Mouse (Mus musculus) subcutaneous adipose tissue, adult 2 months (tissue): Measurements from ENCODE around the gene Ccdc18. TPM values are rescaled to one million over a fixed set of nuclear protein-coding genes. Genes with fewer than 3 reads are reported as not detected.

Experiments
- polyA plus RNA-seq: library from polyadenylated mRNA; depleted of rRNA; stranded (reverse); fragments of >200 nt; gene quantifications from 2 replicates; pipeline ENCODE4 v1.2.3, GENCODE M21; 2012; ENCODE audit warnings: low replicate concordance; rRNA removed

The Ccdc18 gene
- 0.08 TPM in 1 of 2 replicates, not detected in the other for polyA plus RNA-seq

DNA sequence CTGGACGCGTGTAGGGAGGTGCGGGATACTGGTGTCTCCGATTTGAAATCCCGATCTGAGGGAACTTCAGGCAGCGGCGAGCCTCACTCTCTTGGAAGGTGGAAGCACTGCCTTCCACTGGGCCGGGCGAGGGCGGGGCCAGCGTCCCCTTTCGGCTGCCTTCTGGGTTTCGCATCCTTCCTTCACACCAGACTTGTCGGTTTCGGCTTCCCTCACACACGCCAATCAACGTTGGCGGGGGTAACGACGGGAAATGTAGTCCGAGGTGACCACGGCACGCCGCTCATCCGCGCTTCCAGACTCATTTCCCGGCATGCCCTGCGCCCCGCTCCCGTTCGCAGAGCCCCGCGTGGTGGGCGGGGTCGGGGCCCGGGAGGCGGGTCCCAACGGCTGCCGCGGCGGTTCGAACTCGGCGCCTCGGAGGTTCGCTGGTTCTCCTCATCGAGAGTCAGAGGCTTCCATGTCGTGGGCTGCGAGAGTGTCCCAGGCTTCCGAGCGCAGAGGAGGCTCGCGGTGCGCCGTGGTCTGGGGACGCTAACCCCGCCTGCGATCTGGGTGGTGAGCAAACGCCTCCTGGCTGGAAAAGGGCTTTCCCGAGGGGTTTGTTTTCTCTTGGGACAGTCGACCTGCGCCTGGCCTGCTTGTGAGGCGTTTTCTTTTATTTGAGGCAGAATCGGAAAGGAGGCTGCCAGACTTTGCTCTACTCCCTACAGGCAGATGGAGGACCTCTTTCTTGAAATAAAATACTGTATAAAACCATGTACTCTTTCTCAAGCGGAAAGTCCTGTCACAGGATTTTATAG, at the start of gene Ccdc18, which contains the start of gene Tmed5:
Gene Ccdc18 (plus strand): TSS at position 435 of the 803 bp plus-strand sequence.
Gene Tmed5 (minus strand): TSS at position 180 of the 803 bp plus-strand sequence.

DNA sequence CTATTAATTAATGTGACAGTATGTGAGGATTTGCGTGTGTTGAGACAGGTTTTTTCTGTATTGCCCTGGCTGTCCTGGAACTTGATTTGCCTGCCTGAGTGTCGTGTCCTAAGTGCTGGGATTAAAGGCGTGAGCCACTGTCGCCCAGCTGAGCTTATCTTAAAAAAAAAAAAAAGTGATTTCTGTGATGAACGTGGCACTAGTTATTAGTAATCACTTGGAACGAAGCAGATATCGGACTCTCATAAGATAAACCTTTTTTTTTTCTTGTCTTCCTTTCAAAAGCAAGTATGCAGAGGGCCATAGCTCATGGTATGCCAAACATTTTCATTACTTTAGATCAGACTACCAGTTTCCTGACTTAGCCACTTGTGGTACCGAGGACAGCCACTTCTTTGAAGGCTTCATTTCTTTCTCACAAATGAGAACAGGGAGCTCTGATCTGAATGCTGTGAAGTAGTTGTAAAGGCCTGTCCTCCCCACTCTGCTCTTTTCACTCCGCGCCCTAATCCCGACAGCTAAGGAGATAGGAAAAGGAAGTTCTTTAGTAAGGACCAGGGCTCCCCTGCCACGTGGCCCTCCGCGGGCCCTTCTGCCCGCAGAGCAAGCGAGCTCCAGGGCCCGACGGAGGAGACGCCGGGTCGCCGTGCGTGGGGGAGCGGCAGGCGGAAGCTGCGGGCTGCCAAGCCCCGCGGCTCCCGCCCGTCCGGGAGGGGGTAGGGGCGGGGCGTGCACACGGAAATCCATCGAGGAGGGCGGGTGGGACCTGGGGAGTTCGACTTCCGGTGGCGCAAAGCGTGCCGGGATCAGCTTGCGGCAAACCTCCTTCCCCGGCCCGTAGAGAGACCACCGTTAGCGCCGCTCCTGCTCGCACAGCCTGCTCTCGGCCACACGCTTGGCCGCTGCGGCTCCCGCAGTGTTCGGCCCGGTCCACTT, 135.7 kb downstream of the Ccdc18 start, which contains the start of gene Dr1:
Gene Dr1 (plus strand): TSS at position 771 of the 936 bp plus-strand sequence.

Other genes starting within 250 kb of the Ccdc18 start
- gene Rpl5, start 232.4 kb upstream of the Ccdc18 start, polyA plus RNA-seq, result 15.5 and 43.6 TPM in 2 replicates
- gene Fam69a, start 145.8 kb upstream of the Ccdc18 start, polyA plus RNA-seq, result 3.7 and 7.1 TPM in 2 replicates
- gene Mtf2, start 67.2 kb upstream of the Ccdc18 start, polyA plus RNA-seq, result 5.9 and 15.5 TPM in 2 replicates
- 115 and 186 TPM in 2 replicates for gene Tmed5, start 255 bp upstream of the Ccdc18 start, polyA plus RNA-seq
- 12.5 and 17.7 TPM in 2 replicates for gene Dr1, start 136.0 kb downstream of the Ccdc18 start, polyA plus RNA-seq
- 10.8 and 11.0 TPM in 2 replicates for gene Pigg, start 179.7 kb downstream of the Ccdc18 start, polyA plus RNA-seq
- 8.5 and 15.4 TPM in 2 replicates for gene Gm42517, start 235.0 kb downstream of the Ccdc18 start, polyA plus RNA-seq